Mouse (Mus musculus) bone marrow macrophage, adult 2 months (primary cell): ENCODE results near the gene Neto2. TPM values are rescaled to one million over a fixed set of nuclear protein-coding genes. Genes with fewer than 3 reads are reported as not detected.
"Not testable (repeated sequence)": the region's sequence is repeated elsewhere in the genome, so short reads cannot be mapped to it uniquely, and the experiment has no call there.

Source experiments
- H3K27ac ChIP-seq: 2 replicates; pipeline ENCODE4 v1.5.1; 2012; ENCODE audit warnings: low read depth, low read length; ENCODE audit not compliant: insufficient read depth
- H3K4me1 ChIP-seq: 2 replicates; pipeline ENCODE4 v1.6.1; 2012; ENCODE audit warnings: low read length; ENCODE audit not compliant: control insufficient read depth, insufficient read depth
- H3K4me3 ChIP-seq: 2 replicates; pipeline ENCODE4 v1.5.1; 2012; ENCODE audit warnings: mild to moderate bottlenecking, low read length, moderate library complexity; ENCODE audit not compliant: insufficient read depth
- CTCF ChIP-seq: IDR thresholded peaks from 2 replicates; pipeline ENCODE4 v1.5.1; 2012; ENCODE audit warnings: low read depth, mild to moderate bottlenecking, low read length, moderate library complexity
- POLR2A ChIP-seq: IDR thresholded peaks from 2 replicates; pipeline ENCODE4 v1.6.1; 2012; ENCODE audit warnings: mild to moderate bottlenecking, low read depth, low read length, borderline replicate concordance
- polyA plus RNA-seq: library from polyadenylated mRNA; stranded (reverse); fragments of >200 nt; gene quantifications from 2 replicates; pipeline ENCODE4 v1.2.4, GENCODE M21; 2012; ENCODE audit not compliant: missing spikeins, insufficient read depth, insufficient read length

The Neto2 gene
- polyA plus RNA-seq, 1 experiment = 0.38 TPM

GRCm38 (mm10) chr8:85651201-85651600, 49.5 kb downstream of the Neto2 start:
- H3K4me1 ChIP-seq = peaks cover 3% of the 10 kb centered on the region
- H3K4me3 ChIP-seq = no peak overlapping the region
- no peak overlapping the region for H3K27ac ChIP-seq
- TF ChIP-seq CTCF (no peak), POLR2A (no peak)

GRCm38 (mm10) chr8:85648553-85648952, 52.2 kb downstream of the Neto2 start:
- TF ChIP-seq CTCF (no peak), POLR2A (no peak)

GRCm38 (mm10) chr8:85644921-85645665, 55.6 kb downstream of the Neto2 start:
- no peak for TF ChIP-seq POLR2A
- TF ChIP-seq CTCF = no peak
- no peaks in the 10 kb centered on the region for H3K4me1 ChIP-seq

More at GRCm38 (mm10) chr8:85648553-85648952, 52.2 kb downstream of the Neto2 start:
- H3K4me3 ChIP-seq = no peak overlapping the region
- no peak overlapping the region for H3K27ac ChIP-seq
- peaks cover 3% of the 10 kb centered on the region for H3K4me1 ChIP-seq

GRCm38 (mm10) chr8:85624450-85624849, 76.3 kb downstream of the Neto2 start:
- no peak overlapping the region for H3K4me3 ChIP-seq
- peaks cover 9% of the 10 kb centered on the region for H3K4me1 ChIP-seq
- no peak overlapping the region for H3K27ac ChIP-seq
- TF ChIP-seq CTCF (no peak), POLR2A (no peak)

More at GRCm38 (mm10) chr8:85644921-85645665, 55.6 kb downstream of the Neto2 start:
- no peak overlapping the region for H3K27ac ChIP-seq
- no peak overlapping the region for H3K4me3 ChIP-seq

GRCm38 (mm10) chr8:85623246-85623645, 77.5 kb downstream of the Neto2 start:
- TF ChIP-seq CTCF = no peak
- TF ChIP-seq POLR2A = no peak
- Histone ChIP-seq H3K27ac (no peak overlapping the region), H3K4me1 (peaks cover 9% of the 10 kb centered on the region), H3K4me3 (no peak overlapping the region)

GRCm38 (mm10) chr8:85618789-85619188, 81.9 kb downstream of the Neto2 start:
- no peak for TF ChIP-seq POLR2A
- TF ChIP-seq CTCF = no peak
- Histone ChIP-seq H3K27ac (no peak overlapping the region), H3K4me3 (no peak overlapping the region), H3K4me1 (peaks cover 6% of the 10 kb centered on the region)

- H3K27ac ChIP-seq, H3K4me3 ChIP-seq, H3K4me1 ChIP-seq: not testable (repeated sequence)
Measured at GRCm38 (mm10) chr8:85617125-85617524, 83.6 kb downstream of the Neto2 start.

- peaks cover 2% of the 10 kb centered on the region; the same call in 1 of the 2 replicates for H3K4me1 ChIP-seq
- no peak overlapping the region for H3K27ac ChIP-seq
- H3K4me3 ChIP-seq = no peak overlapping the region
- TF ChIP-seq CTCF = no peak
- no peak for TF ChIP-seq POLR2A
Measured at GRCm38 (mm10) chr8:85608836-85609235, 91.9 kb downstream of the Neto2 start.

- Histone ChIP-seq H3K27ac (no peak overlapping the region), H3K4me1 (peaks cover 7% of the 10 kb centered on the region; the same call in 1 of the 2 replicates), H3K4me3 (no peak overlapping the region)
- no peak for TF ChIP-seq CTCF
- no peak for TF ChIP-seq POLR2A
Measured at GRCm38 (mm10) chr8:85607804-85608203, 92.9 kb downstream of the Neto2 start.

GRCm38 (mm10) chr8:85606974-85607373, 93.8 kb downstream of the Neto2 start:
- Histone ChIP-seq H3K4me3 (no peak overlapping the region), H3K27ac (no peak overlapping the region), H3K4me1 (peaks cover 9% of the 10 kb centered on the region; the same call in 1 of the 2 replicates)
- TF ChIP-seq POLR2A (no peak), CTCF (no peak)
